Mouse (Mus musculus) embryonic facial prominence, embryonic 15.5 days (tissue): ENCODE results near the gene Ccdc62. TPM values are rescaled to one million over a fixed set of nuclear protein-coding genes. Genes with fewer than 3 reads are reported as not detected.

Experiments used
- ATAC-seq: fragments of 200-750 bp; cut with Nextera tagmentation; 2 replicates; pipeline ENCODE4 v1.8.0; 2017; ENCODE audit warnings: low read depth, moderate TSS enrichment; ENCODE audit not compliant: insufficient number of reproducible peaks, low FRiP score, low TSS enrichment
- H3K27ac ChIP-seq: fragments of 300-500 bp; sonication (generic); replicated peaks from 2 replicates; pipeline ENCODE4 v1.5.1; 2015; ENCODE audit warnings: mild to moderate bottlenecking, inconsistent platforms
- H3K27me3 ChIP-seq: fragments of 300-500 bp; sonication (generic); 2 replicates; pipeline ENCODE4 v1.6.1; 2015; ENCODE audit warnings: inconsistent platforms
- H3K36me3 ChIP-seq: fragments of 300-500 bp; sonication (generic); 2 replicates; pipeline ENCODE4 v1.6.1; 2015; ENCODE audit warnings: mild to moderate bottlenecking, inconsistent platforms
- H3K4me1 ChIP-seq: fragments of 300-500 bp; sonication (generic); 2 replicates; pipeline ENCODE4 v1.6.1; 2015; ENCODE audit warnings: inconsistent platforms
- H3K4me2 ChIP-seq: fragments of 300-500 bp; sonication (generic); replicated peaks from 2 replicates; pipeline ENCODE4 v1.6.1; 2015; ENCODE audit warnings: mild to moderate bottlenecking, inconsistent platforms
- H3K4me3 ChIP-seq: fragments of 300-500 bp; sonication (generic); replicated peaks from 2 replicates; pipeline ENCODE4 v1.5.1; 2015; ENCODE audit warnings: mild to moderate bottlenecking, inconsistent platforms
- H3K9ac ChIP-seq: fragments of 300-500 bp; sonication (generic); 2 replicates; pipeline ENCODE4 v1.6.1; 2015; ENCODE audit warnings: inconsistent platforms
- H3K9me3 ChIP-seq: fragments of 300-500 bp; sonication (generic); replicated peaks from 2 replicates; pipeline ENCODE4 v1.6.1; 2016; ENCODE audit warnings: inconsistent platforms
- WGBS: fragments of 180-500 bp; shearing (Covaris S2); methylation state at CpG from one replicate; pipeline ENCODE4 v1.1.7; 2015; 5-methylcytosine and 5-hydroxymethylcytosine counted together
- polyA plus RNA-seq: library from polyadenylated mRNA; unstranded; fragments of >200 nt; fragmentation: Nextera tagmentation; extraction: Ambion mirVana; gene quantifications from 2 replicates; pipeline ENCODE4 v1.2.1, GENCODE M21; 2015

Gene Ccdc62
- polyA plus RNA-seq, 1 experiment from 2014 or later = 7.5 TPM

DNA sequence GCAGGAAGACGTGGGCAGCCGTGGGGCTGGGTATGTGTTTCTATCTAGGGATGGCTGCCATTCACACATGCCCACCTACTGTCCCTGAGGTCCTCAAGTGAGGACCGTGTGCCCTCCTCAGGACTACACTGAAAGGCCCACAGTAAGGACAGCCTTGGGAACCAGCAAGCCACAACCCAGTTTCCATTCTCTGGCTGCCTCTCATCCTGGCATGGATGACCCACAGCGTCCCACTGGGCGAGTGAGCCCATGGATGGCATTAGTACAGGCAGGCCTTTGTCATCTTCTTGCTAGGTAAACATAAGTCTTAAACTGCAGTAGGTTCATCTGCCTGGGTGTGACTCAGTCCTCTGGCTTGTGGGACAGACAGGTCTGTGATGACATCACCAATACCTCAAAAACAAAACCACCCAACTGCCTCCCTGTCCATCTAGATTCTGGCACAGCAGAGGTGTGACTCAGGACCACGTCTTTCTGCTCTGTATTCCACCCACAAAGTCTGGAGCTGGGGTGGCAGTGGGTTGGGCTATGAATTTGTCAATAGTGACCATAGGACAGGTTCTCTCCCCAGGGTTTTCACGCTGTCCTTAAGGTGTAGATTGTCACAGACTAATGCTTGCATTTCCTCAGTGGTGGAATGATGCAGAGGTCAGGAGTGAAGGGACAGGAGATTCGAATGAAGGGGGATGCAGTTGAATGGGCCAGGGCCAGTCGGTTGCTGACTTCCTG lies 50.2 kb downstream of the Ccdc62 start:
- no peaks in the 10 kb centered on the region for H3K36me3 ChIP-seq
- H3K27ac ChIP-seq = peak overlapping the region; percentile 23
- 70% methylated on average over 9 of the region's 9 CpGs for WGBS
- no peaks in the 10 kb centered on the region for H3K9me3 ChIP-seq
- H3K9ac ChIP-seq = no peak overlapping the region
- H3K4me1 ChIP-seq = peaks cover 27% of the 10 kb centered on the region
- no peak overlapping the region for H3K4me3 ChIP-seq
- ATAC-seq = no peak
- H3K4me2 ChIP-seq = no peak overlapping the region
- no peaks in the 10 kb centered on the region for H3K27me3 ChIP-seq

DNA sequence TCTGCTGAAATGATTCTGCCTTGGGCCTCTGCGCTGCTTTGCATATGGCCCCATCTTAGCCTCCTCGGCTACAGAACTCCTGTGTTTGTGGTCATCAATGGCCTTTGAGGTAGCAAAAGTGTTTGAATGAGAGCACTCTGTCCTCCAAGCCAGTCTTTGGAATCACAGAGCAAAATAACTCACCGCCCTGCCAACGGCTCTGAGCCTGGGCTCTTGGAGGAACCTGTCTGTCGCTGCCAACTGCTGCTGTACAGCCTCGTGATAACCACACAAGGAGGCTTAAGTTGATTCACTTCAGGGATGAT lies 50.7 kb downstream of the Ccdc62 start:
- no peak for ATAC-seq
- Histone ChIP-seq H3K27ac (0 out of 2 replicates have a peak overlapping the region, but pooled peaks have one; percentile 17), H3K4me1 (peaks cover 23% of the 10 kb centered on the region), H3K9me3 (no peaks in the 10 kb centered on the region), H3K4me3 (no peak overlapping the region), H3K27me3 (no peaks in the 10 kb centered on the region), H3K36me3 (no peaks in the 10 kb centered on the region), H3K4me2 (no peak overlapping the region), H3K9ac (no peak overlapping the region)
- 68% methylated on average over 6 of the region's 6 CpGs for WGBS

DNA sequence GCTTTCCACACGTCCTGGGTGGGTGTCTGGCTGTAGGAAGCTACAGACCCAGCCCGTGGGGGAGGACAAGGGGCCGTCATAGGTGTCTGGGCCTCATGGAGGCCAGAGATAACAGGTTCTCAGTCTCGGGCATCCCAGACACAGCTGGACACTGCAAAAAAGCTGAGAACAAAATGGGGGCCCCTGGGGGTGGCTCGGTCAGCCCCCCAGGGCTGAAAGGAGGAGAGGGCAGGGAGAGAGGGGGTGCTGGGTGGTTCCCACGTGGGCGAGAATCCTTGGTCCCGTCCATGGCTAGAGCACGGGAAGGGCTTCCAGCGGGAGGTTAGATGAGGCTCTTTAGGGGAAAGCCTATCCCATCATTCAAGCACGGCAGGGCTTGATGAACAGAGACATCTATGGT lies 52.4 kb downstream of the Ccdc62 start:
- no peaks in the 10 kb centered on the region for H3K27me3 ChIP-seq
- WGBS = 82% methylated on average over 11 of the region's 11 CpGs
- no peak overlapping the region for H3K9ac ChIP-seq
- ATAC-seq = no peak
- H3K36me3 ChIP-seq = no peaks in the 10 kb centered on the region
- peaks cover 23% of the 10 kb centered on the region for H3K4me1 ChIP-seq
- H3K9me3 ChIP-seq = no peaks in the 10 kb centered on the region
- H3K4me3 ChIP-seq = no peak overlapping the region
- H3K27ac ChIP-seq = no peak overlapping the region
- H3K4me2 ChIP-seq = no peak overlapping the region

DNA sequence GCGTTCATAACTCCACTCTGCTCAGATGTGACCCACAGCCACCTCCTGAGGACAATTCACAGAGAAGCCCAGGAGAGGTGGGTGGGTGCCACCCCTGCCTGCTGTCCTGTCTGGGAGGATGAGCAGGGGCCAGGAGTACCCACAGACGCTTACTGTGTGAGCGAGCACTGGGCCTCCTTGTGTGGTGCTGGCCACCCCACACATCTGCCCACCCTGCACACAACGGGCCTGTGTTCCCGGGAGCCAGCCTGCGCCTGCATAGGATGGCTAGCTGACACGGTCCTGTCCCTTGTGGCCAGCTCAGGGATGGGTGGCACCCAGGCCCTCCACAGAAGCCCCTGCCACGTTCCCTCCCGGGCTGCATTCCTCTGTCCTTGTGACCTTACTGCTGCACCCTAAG lies 55.0 kb downstream of the Ccdc62 start:
- H3K4me3 ChIP-seq = no peak overlapping the region
- H3K9me3 ChIP-seq = no peaks in the 10 kb centered on the region
- WGBS = 76% methylated on average over 9 of the region's 9 CpGs
- no peaks in the 10 kb centered on the region for H3K27me3 ChIP-seq
- no peak for ATAC-seq
- no peak overlapping the region for H3K9ac ChIP-seq
- H3K4me2 ChIP-seq = no peak overlapping the region
- 0 out of 2 replicates have a peak, but pooled peaks cover 2% of the 10 kb centered on the region for H3K36me3 ChIP-seq
- no peak overlapping the region for H3K27ac ChIP-seq
- peaks cover 23% of the 10 kb centered on the region for H3K4me1 ChIP-seq

DNA sequence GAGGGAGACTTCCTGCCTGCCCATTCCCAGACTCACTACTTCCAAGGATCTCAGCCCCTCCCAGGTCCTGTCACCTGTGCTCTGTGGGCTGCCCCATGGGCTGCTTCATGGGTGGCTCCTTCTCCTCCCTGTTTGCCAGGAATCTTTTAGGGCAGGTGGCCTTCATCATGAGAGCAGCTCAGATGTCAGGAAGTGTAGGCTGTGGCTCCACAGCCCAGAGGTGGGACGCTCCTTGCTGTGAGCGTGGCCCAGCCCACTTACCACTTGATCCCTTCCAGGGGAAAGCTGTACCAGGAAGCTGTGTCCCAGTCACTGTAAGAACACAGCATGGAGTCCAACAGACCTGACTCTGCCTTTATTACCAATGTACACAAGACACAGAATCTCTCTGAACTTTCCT lies 56.4 kb downstream of the Ccdc62 start:
- Histone ChIP-seq H3K27ac (no peak overlapping the region), H3K27me3 (no peaks in the 10 kb centered on the region), H3K4me1 (peaks cover 23% of the 10 kb centered on the region), H3K4me3 (no peak overlapping the region), H3K9ac (no peak overlapping the region), H3K9me3 (no peaks in the 10 kb centered on the region), H3K36me3 (0 out of 2 replicates have a peak, but pooled peaks cover 2% of the 10 kb centered on the region), H3K4me2 (no peak overlapping the region)
- no peak for ATAC-seq
- 26% methylated on average over 2 of the region's 2 CpGs for WGBS

DNA sequence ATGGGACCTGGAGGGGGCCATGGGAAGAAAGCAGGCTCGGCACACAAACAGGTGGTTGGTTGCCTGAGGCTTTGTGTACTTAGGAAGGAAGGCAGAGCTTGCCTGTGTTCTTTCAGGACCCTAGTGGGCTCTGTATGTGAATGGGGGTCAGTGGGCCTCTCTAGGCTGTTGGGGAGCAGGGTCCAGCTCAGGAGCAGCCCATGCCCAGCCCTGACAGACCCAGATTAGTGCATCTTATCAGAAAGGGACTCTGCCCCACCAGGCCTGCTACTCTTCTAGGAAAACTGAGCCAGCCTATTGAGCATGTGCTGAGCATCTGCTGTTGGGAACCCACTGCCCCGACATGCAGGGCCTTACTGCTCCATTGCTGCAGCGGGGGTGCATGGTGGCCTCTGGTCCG lies 57.0 kb downstream of the Ccdc62 start:
- no peaks in the 10 kb centered on the region for H3K9me3 ChIP-seq
- H3K27me3 ChIP-seq = no peaks in the 10 kb centered on the region
- peaks cover 29% of the 10 kb centered on the region for H3K4me1 ChIP-seq
- H3K9ac ChIP-seq = no peak overlapping the region
- no peak overlapping the region for H3K27ac ChIP-seq
- no peak overlapping the region for H3K4me3 ChIP-seq
- 0 out of 2 replicates have a peak, but pooled peaks cover 2% of the 10 kb centered on the region for H3K36me3 ChIP-seq
- H3K4me2 ChIP-seq = no peak overlapping the region
- no peak for ATAC-seq
- 68% methylated on average over 4 of the region's 4 CpGs for WGBS

DNA sequence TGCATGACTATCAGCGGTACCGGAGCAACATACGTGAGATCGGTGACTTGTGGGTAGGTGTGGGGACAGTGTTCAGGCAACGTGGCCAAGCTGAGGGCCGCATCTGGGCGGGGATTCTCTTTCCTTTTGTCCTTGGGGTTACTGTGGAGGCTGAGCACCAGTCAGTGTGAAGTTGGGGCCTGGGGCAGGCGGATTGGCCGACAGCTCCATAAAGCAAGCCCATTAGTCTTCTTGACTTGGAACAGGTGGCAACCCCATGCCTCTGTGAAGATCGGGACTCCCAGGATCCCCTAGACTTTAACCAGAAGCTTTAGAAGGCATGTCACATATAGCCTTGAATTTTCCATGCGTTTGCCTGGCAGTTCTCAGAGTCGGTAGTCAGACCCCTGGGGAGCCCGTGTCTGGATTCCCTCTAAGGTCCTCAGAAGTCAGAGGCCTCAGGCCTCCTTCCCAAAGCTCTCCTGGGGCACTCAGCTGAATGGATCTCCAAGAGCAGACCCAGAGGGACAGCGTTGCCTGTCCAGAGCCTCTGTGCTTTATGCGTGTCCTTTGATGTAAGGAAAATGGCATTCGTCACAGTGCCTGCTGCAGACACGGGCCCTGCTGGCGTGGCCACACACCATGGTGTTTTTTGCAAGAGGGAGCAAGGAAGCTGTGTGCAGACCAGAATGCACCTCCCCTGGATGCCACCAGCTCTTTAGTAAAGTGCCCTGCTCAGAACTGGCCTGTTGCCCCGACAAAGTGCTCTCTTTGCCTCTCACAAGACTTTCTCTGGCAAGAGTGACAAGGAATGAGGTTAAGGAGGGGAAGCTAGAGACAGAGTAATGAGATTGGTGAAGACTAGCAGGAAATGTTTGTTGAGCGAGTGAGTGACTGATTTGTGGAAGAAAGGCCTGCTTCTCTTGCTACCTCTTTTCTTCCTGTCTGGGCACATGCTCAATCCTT lies 59.7 kb downstream of the Ccdc62 start:
- Histone ChIP-seq H3K9me3 (no peaks in the 10 kb centered on the region), H3K27ac (no peak overlapping the region), H3K9ac (no peak overlapping the region), H3K27me3 (no peaks in the 10 kb centered on the region), H3K4me1 (peaks cover 33% of the 10 kb centered on the region), H3K36me3 (0 out of 2 replicates have a peak, but pooled peaks cover 2% of the 10 kb centered on the region), H3K4me2 (no peak overlapping the region), H3K4me3 (no peak overlapping the region)
- ATAC-seq = no peak
- 67% methylated on average over 20 of the region's 20 CpGs for WGBS

DNA sequence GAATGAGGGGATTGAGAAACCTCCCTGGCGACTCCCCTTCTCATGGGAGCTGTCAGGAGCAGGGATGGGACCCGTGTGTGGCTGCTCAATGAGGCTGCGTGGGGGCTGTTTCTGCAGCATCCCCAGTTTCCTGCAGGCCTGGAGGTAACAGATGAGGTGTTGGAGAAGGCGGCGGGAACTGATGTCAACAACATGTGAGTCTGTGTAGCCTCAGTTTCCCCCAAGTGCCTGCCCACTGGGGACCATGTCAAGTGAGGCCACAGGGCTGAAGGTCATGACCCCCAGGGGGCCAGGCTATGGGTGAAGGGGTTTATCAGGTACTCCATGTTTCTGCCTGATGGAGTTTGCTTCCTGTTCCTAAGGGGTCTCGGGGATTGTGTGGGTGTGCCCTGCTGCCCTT lies 60.8 kb downstream of the Ccdc62 start:
- H3K9me3 ChIP-seq = no peaks in the 10 kb centered on the region
- no peak overlapping the region for H3K9ac ChIP-seq
- no peak overlapping the region for H3K4me2 ChIP-seq
- H3K36me3 ChIP-seq = 0 out of 2 replicates have a peak, but pooled peaks cover 2% of the 10 kb centered on the region
- no peak for ATAC-seq
- no peaks in the 10 kb centered on the region for H3K27me3 ChIP-seq
- H3K4me3 ChIP-seq = no peak overlapping the region
- no peak overlapping the region for H3K27ac ChIP-seq
- H3K4me1 ChIP-seq = peaks cover 34% of the 10 kb centered on the region
- 79% methylated on average over 6 of the region's 6 CpGs for whole genome bisulfite sequencing

DNA sequence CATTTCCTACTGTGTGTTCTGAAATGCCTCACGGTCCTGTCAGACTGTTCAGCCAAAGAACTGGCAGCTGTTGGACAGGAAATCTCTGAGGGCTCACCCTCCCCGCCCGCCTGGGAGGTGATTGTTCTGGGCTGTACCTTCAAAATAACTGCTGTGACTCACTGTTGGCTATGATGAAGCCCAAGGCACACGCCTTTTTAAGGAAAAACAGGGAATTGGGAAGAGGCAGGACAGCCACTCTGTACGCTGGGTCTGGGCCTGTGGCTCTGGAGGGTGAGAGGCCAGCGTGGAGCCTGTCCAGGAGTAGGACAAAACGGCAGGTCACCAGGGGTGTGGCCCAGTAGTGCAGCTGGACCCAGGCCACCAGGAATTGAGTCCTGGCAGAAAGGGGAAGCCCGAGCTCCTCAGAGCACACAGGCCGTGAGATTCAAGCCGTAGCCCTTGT lies 61.7 kb downstream of the Ccdc62 start:
- Histone ChIP-seq H3K4me3 (no peak overlapping the region), H3K9ac (no peak overlapping the region), H3K27me3 (no peaks in the 10 kb centered on the region), H3K36me3 (0 out of 2 replicates have a peak, but pooled peaks cover 8% of the 10 kb centered on the region), H3K4me1 (peaks cover 31% of the 10 kb centered on the region), H3K4me2 (no peak overlapping the region), H3K27ac (peak overlapping the region; percentile 44), H3K9me3 (no peaks in the 10 kb centered on the region)
- 77% methylated on average over 10 of the region's 10 CpGs for WGBS
- no peak for ATAC-seq

DNA sequence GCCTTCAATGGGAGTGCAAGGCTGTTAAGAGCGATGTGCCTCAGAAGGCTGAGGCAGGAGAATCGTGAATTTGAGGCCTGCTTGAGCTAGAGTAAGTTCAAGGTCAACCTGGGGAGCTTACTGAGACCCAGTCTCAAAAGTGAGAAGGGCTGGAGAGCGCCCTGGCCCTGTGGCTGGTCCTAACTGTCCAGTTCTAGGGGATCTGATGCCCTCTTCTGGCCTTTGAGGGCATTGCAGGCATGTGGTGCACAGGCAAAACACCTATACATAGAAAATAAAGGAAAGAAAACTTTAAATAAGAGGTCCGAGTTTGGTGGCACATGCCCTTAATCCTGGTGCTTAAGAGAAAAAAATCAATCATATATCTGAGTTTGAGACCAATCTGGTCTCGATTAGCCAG lies 62.3 kb downstream of the Ccdc62 start:
- no peak for ATAC-seq
- peaks cover 26% of the 10 kb centered on the region for H3K4me1 ChIP-seq
- H3K4me2 ChIP-seq = no peak overlapping the region
- no peak overlapping the region for H3K9ac ChIP-seq
- 0 out of 2 replicates have a peak, but pooled peaks cover 8% of the 10 kb centered on the region for H3K36me3 ChIP-seq
- 32% methylated on average over 5 of the region's 5 CpGs for WGBS
- no peaks in the 10 kb centered on the region for H3K9me3 ChIP-seq
- H3K27me3 ChIP-seq = no peaks in the 10 kb centered on the region
- no peak overlapping the region for H3K4me3 ChIP-seq
- no peak overlapping the region; the same call in 1 of the 2 replicates for H3K27ac ChIP-seq

DNA sequence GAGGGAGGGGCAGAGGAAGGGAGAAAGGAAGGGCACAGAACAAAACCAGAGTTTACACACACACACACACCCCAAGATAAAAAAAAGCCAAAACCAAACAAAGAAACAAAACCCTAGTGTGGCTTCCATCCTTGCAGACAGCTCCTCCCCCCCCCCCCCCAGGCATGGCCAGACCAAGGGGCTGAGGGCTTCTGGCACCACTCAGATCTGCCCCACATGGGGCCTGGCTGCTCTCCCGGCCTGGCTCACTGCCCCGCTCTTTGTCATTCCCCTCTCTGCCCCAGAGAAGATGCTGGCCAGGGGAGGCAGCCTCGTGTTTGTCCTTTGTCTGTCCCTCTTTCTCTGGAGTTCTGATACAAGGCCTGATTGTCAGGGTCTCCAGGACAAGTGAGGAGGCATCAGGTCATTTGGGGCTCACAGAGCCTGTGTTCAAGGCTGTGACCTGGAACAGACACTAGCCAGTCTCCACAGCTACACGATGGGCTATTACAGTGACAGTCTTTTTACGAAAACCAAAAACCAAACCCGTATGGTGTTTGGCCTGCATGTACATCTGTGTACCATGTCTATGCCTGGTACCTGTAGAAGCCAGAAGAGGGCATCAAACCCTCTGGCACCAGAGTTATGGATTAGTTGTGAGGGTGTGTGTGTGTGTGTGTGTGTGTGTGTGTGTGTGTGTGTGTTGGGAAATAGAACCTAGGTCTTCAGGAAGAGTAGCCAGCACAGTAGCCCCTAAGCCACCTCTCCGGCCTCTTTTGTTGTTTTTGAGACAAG lies 63.0 kb downstream of the Ccdc62 start:
- Histone ChIP-seq H3K4me1 (peaks cover 26% of the 10 kb centered on the region), H3K4me2 (no peak overlapping the region), H3K36me3 (0 out of 2 replicates have a peak, but pooled peaks cover 8% of the 10 kb centered on the region), H3K9me3 (no peaks in the 10 kb centered on the region), H3K4me3 (no peak overlapping the region), H3K27ac (peak overlapping the region; percentile 63; the same call in 1 of the 2 replicates), H3K27me3 (no peaks in the 10 kb centered on the region), H3K9ac (no peak overlapping the region)
- no peak for ATAC-seq
- 56% methylated on average over 7 of the region's 7 CpGs for WGBS
